Mouse (Mus musculus): ENCODE measurements around the gene 4933415F23Rik. TPM values are rescaled to one million over a fixed set of nuclear protein-coding genes. Genes with fewer than 3 reads are reported as not detected.
A peak's percentile ranks its signal among the peaks of the same experiment; 100 is the strongest.

4933415F23Rik gene
- polyA plus RNA-seq, 1 experiment from 2014 or later = not detected

GRCm38 (mm10) chr1:23097996-23098395 lies 4.1 kb downstream of the 4933415F23Rik start:
- ATAC-seq (ENCODE audit: extremely low read depth, insufficient number of reproducible peaks, low FRiP score, low TSS enrichment) = no peak
- H3K4me3 ChIP-seq = no peak overlapping the region
- H3K4me1 ChIP-seq = no peaks in the 10 kb centered on the region
- 77% methylated on average over 4 of the region's 4 CpGs for WGBS
- no peak overlapping the region for H3K27ac ChIP-seq (replicated peaks)
- H3K9ac ChIP-seq = no peak overlapping the region
- H3K36me3 ChIP-seq = no peaks in the 10 kb centered on the region
- no peak overlapping the region for H3K4me2 ChIP-seq
- H3K9me3 ChIP-seq = no peaks in the 10 kb centered on the region; the same call in 1 of the 2 replicates
- H3K27me3 ChIP-seq (replicated peaks) = no peaks in the 10 kb centered on the region

DNA sequence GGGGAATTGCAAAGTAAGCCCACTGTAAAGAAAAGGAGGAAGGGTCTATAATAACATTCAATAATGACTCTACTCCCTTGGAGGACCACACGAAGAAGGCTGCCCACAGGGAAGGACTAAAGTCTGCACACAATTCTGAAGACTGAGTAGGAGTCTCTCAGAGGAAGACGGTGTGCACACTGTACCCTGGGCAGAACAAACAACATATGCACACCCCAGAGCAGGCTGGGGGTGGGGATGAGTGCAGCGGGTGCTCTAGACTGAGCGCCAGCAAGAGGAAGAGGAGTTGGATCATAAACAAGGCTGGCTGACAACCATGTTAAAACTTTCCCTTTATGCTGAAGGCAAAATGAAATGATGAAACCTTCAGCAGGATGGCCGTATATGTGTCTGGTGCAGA lies 34.3 kb downstream of the 4933415F23Rik start:
- H3K4me3 ChIP-seq = no peak overlapping the region
- WGBS = 74% methylated on average over 5 of the region's 5 CpGs
- peaks cover 4% of the 10 kb centered on the region; the same call in 1 of the 2 replicates for H3K27me3 ChIP-seq (replicated peaks)
- H3K9ac ChIP-seq = no peak overlapping the region
- no peak for ATAC-seq (ENCODE audit: extremely low read depth, insufficient number of reproducible peaks, low FRiP score, low TSS enrichment)
- no peak overlapping the region for H3K27ac ChIP-seq (replicated peaks)
- H3K9me3 ChIP-seq = no peaks in the 10 kb centered on the region
- H3K4me2 ChIP-seq = no peak overlapping the region
- H3K4me1 ChIP-seq = no peaks in the 10 kb centered on the region
- H3K36me3 ChIP-seq = no peaks in the 10 kb centered on the region

GRCm38 (mm10) chr1:23064717-23065475 lies 37.2 kb downstream of the 4933415F23Rik start:
- no peaks in the 10 kb centered on the region for H3K9me3 ChIP-seq
- no peak overlapping the region for H3K9ac ChIP-seq
- H3K27ac ChIP-seq (replicated peaks) = no peak overlapping the region
- no peaks in the 10 kb centered on the region for H3K36me3 ChIP-seq
- no peak overlapping the region for H3K4me3 ChIP-seq
- no peaks in the 10 kb centered on the region for H3K4me1 ChIP-seq
- 48% methylated on average over 4 of the region's 4 CpGs for WGBS
- H3K4me2 ChIP-seq = no peak overlapping the region
- peaks cover 4% of the 10 kb centered on the region; the same call in 1 of the 2 replicates for H3K27me3 ChIP-seq (replicated peaks)
- ATAC-seq (ENCODE audit: extremely low read depth, insufficient number of reproducible peaks, low FRiP score, low TSS enrichment) = no peak

- Histone ChIP-seq H3K9ac (no peak overlapping the region), H3K27me3 (replicated peaks) (peaks cover 4% of the 10 kb centered on the region; the same call in 1 of the 2 replicates), H3K36me3 (no peaks in the 10 kb centered on the region), H3K9me3 (no peaks in the 10 kb centered on the region), H3K4me2 (no peak overlapping the region), H3K4me1 (peaks cover under 1% of the 10 kb centered on the region), H3K27ac (replicated peaks) (no peak overlapping the region), H3K4me3 (no peak overlapping the region)
- 62% methylated on average over 2 of the region's 2 CpGs for WGBS
- ATAC-seq (ENCODE audit: extremely low read depth, insufficient number of reproducible peaks, low FRiP score, low TSS enrichment) = no peak
These were observed 38.1 kb downstream of the 4933415F23Rik start for GRCm38 (mm10) chr1:23063946-23064345.

GRCm38 (mm10) chr1:23061614-23062373 lies 40.3 kb downstream of the 4933415F23Rik start:
- no peak overlapping the region for H3K9ac ChIP-seq
- peak overlapping the region; percentile 53 for H3K4me2 ChIP-seq
- H3K36me3 ChIP-seq = no peaks in the 10 kb centered on the region
- H3K4me1 ChIP-seq = peaks cover 7% of the 10 kb centered on the region
- peak; percentile 63; the same call in 1 of the 2 replicates for ATAC-seq (ENCODE audit: extremely low read depth, insufficient number of reproducible peaks, low FRiP score, low TSS enrichment)
- no peaks in the 10 kb centered on the region for H3K9me3 ChIP-seq
- peaks cover 4% of the 10 kb centered on the region; the same call in 1 of the 2 replicates for H3K27me3 ChIP-seq (replicated peaks)
- WGBS = 19% methylated on average over 14 of the region's 14 CpGs
- no peak overlapping the region for H3K27ac ChIP-seq (replicated peaks)
- H3K4me3 ChIP-seq = no peak overlapping the region

DNA sequence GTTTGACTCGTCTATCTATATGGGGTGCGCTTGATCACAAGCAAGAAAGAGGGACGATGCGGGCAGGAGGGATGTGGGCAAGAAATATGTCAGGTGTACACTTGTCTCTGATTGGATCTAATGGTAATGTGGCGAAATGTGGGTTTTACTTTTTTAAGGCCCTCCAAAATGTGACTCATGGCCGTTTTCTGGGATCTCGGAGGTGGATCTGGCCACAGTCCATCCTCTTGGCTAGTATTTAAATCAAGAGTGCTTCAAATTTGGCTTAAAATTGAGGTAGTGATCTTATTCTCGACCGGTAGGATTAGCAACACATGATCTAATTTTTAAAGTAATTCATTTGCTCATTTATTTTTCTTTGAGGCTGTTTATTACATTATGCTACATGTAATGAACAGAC lies 42.0 kb downstream of the 4933415F23Rik start:
- H3K9me3 ChIP-seq = no peaks in the 10 kb centered on the region
- 84% methylated on average over 9 of the region's 9 CpGs for WGBS
- H3K9ac ChIP-seq = no peak overlapping the region
- no peak for ATAC-seq (ENCODE audit: extremely low read depth, insufficient number of reproducible peaks, low FRiP score, low TSS enrichment)
- peaks cover 4% of the 10 kb centered on the region; the same call in 1 of the 2 replicates for H3K27me3 ChIP-seq (replicated peaks)
- no peak overlapping the region for H3K4me2 ChIP-seq
- no peak overlapping the region for H3K27ac ChIP-seq (replicated peaks)
- H3K36me3 ChIP-seq = no peaks in the 10 kb centered on the region
- H3K4me1 ChIP-seq = peaks cover 7% of the 10 kb centered on the region
- H3K4me3 ChIP-seq = no peak overlapping the region

Measured in heart, embryonic 13.5 days (tissue).